Comparison of ENCODE assay signal across 8 mouse cellular contexts in the genomic region with DNA sequence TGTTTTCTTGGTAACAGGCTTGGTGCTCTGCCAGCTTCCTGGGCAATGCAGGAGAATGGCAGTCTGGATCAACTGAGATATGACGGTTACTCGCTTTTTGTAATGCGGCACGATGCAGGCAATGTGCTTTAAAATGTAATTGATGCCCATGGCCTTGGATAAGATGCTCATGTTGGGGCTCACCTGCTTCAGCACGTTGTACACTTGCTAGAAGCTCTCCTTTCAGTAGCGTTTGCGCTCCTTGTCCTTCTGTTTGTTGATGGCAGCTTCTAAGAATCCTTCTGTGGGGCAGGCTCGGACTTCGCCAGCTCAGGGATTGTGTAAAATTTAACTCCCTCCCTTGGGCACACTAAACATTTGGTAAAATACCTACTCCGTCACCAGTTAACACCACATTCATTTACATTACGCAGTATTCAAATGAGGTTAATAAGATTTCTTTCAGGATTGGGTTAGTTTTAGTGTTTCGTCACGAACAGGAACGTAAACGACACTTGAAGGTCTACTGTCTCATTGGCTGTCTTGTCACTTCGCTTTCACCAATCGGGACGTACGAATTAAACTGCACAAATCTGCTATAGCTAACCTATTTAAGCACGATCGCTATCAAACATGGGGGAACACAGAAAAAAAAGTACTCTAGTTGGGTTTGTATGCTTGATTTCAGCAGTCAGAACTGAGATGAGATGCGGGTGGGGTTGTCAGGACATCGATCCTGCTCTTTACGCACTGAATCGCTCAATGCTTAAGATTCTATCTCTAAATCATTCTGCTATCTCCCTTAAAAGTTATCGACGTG. TPM values are rescaled to one million over a fixed set of nuclear protein-coding genes. Genes with fewer than 3 reads are reported as not detected.
DNase-seq lines count a peak whose midpoint lies in the region; ATAC-seq and TF ChIP-seq lines count a peak whose summit lies in the region.

Gene Hist1h2be (minus strand): TSS at position 392 of the 799 bp plus-strand sequence.

- H3K4me2 ChIP-seq in forebrain, embryonic 12.5 days = peak within 1 kb of the TSS; percentile 76
- peak within 1 kb of the TSS; percentile 94 for H3K4me2 ChIP-seq in heart, embryonic 16.5 days (ENCODE audit: low read depth, low read length)
- H3K4me2 ChIP-seq in liver, embryonic 13.5 days = peak within 1 kb of the TSS; percentile 90
- H3K4me2 ChIP-seq in stomach, embryonic 14.5 days (replicated peaks; ENCODE audit: low read depth, low read length) = peak within 1 kb of the TSS; percentile 74

- peak within 1 kb of the TSS; percentile 79 for H3K9ac ChIP-seq in ES-Bruce4 (ENCODE audit: low read depth, poor library complexity, severe bottlenecking)
- H3K9ac ChIP-seq in forebrain, embryonic 12.5 days = peak within 1 kb of the TSS; percentile 92
- peak within 1 kb of the TSS; percentile 86 for H3K9ac ChIP-seq in heart, embryonic 16.5 days (ENCODE audit: low read length)
- H3K9ac ChIP-seq in liver, embryonic 13.5 days = peak within 1 kb of the TSS; percentile 96
- H3K9ac ChIP-seq in stomach, embryonic 14.5 days (replicated peaks; ENCODE audit: low read depth, low read length) = peak within 1 kb of the TSS; percentile 75

- peak within 1 kb of the TSS; percentile 89 for H3K4me3 ChIP-seq in ES-Bruce4 (ENCODE audit: low read depth, low read length)
- H3K4me3 ChIP-seq in forebrain, embryonic 12.5 days (replicated peaks) = peak within 1 kb of the TSS; percentile 58
- peak within 1 kb of the TSS; percentile 67 for H3K4me3 ChIP-seq in heart, embryonic 16.5 days (ENCODE audit: low read length)
- H3K4me3 ChIP-seq in liver, embryonic 13.5 days (replicated peaks) = peak within 1 kb of the TSS; percentile 73
- peak within 1 kb of the TSS; percentile 57 for H3K4me3 ChIP-seq in stomach, embryonic 14.5 days (ENCODE audit: low read depth, low read length)

- peak within 1 kb of the TSS; percentile 74 for H3K27ac ChIP-seq in ES-Bruce4 (ENCODE audit: insufficient read depth, low read length)
- H3K27ac ChIP-seq in forebrain, embryonic 12.5 days = peak within 1 kb of the TSS; percentile 98
- peak within 1 kb of the TSS; percentile 94 for H3K27ac ChIP-seq in heart, embryonic 16.5 days (ENCODE audit: low read length)
- H3K27ac ChIP-seq in liver, embryonic 13.5 days = peak within 1 kb of the TSS; percentile 100
- H3K27ac ChIP-seq in stomach, embryonic 14.5 days (ENCODE audit: low read length) = peak within 1 kb of the TSS; percentile 97

- no peak for TF ChIP-seq EP300 in ES-Bruce4 (IDR thresholded peaks at IDR 0.05; ENCODE audit: insufficient read depth, low read depth, low read length)

- no peak for TF ChIP-seq CTCF in ES-Bruce4 (IDR thresholded peaks at IDR 0.05; ENCODE audit: low read depth, low read length)

- TF ChIP-seq POLR2A in ES-Bruce4 (IDR thresholded peaks at IDR 0.05; ENCODE audit: insufficient read depth, low read length) = no peak

- no peaks in the 10 kb centered on the region for H3K4me1 ChIP-seq in ES-Bruce4 (ENCODE audit: control insufficient read depth, insufficient read depth, low read length)
- H3K4me1 ChIP-seq in forebrain, embryonic 12.5 days = peaks cover 17% of the 10 kb centered on the region
- H3K4me1 ChIP-seq in heart, embryonic 16.5 days (ENCODE audit: control insufficient read depth, insufficient read depth, low read length) = peaks cover 4% of the 10 kb centered on the region
- peaks cover 18% of the 10 kb centered on the region for H3K4me1 ChIP-seq in liver, embryonic 13.5 days (replicated peaks)
- H3K4me1 ChIP-seq in stomach, embryonic 14.5 days (ENCODE audit: control insufficient read depth, insufficient read depth, low read length) = 0 out of 2 replicates have a peak, but pooled peaks cover 6% of the 10 kb centered on the region

- DNase-seq in c-Kit-positive CD71-positive TER-119-positive erythroid progenitor cells, embryonic 14.5 days (ENCODE audit: low spot score) = peak; percentile 94
- peak; percentile 70 to 84 for DNase-seq in kidney, postnatal 25 days
- DNase-seq in liver, embryonic 13.5 days = peak; percentile 81
- DNase-seq in natural killer cell, adult 2 months (ENCODE audit: low spot score in 2 of 2) = peak; percentile 71 to 74

- peak; percentile 83 for ATAC-seq in forebrain, embryonic 12.5 days (ENCODE audit: low FRiP score)
- peak; percentile 84 for ATAC-seq in heart, embryonic 16.5 days (replicated peaks; ENCODE audit: extremely low read depth, insufficient read depth, low FRiP score)
- ATAC-seq in liver, embryonic 13.5 days (ENCODE audit: low read depth) = peak; percentile 74
- ATAC-seq in stomach, embryonic 14.5 days (ENCODE audit: insufficient number of reproducible peaks, insufficient read depth, low FRiP score, low read depth) = peak; percentile 89

- 1% methylated on average over 27 of the region's 27 CpGs for WGBS in forebrain, embryonic 12.5 days
- under 1% methylated on average over 27 of the region's 27 CpGs for WGBS in heart, embryonic 16.5 days
- under 1% methylated on average over 27 of the region's 27 CpGs for WGBS in liver, embryonic 13.5 days (ENCODE audit: insufficient replicate concordance)
- WGBS in stomach, embryonic 14.5 days = 1% methylated on average over 27 of the region's 27 CpGs

- H3K27me3 ChIP-seq in ES-Bruce4 (ENCODE audit: control insufficient read depth, insufficient read depth, low read length, poor library complexity, severe bottlenecking) = no peaks in the 10 kb centered on the region; the same call in 1 of the 2 replicates
- 0 out of 2 replicates have a peak, but pooled peaks cover 3% of the 10 kb centered on the region for H3K27me3 ChIP-seq in forebrain, embryonic 12.5 days
- H3K27me3 ChIP-seq in heart, embryonic 16.5 days (ENCODE audit: control insufficient read depth, insufficient read depth, low read length) = no peaks in the 10 kb centered on the region
- H3K27me3 ChIP-seq in liver, embryonic 13.5 days = peaks cover 11% of the 10 kb centered on the region
- H3K27me3 ChIP-seq in stomach, embryonic 14.5 days (ENCODE audit: control insufficient read depth, insufficient read depth, low read length) = no peaks in the 10 kb centered on the region

- no peaks in the 10 kb centered on the region for H3K9me3 ChIP-seq in ES-Bruce4 (replicated peaks; ENCODE audit: control insufficient read depth, insufficient read depth, low read length, poor library complexity, severe bottlenecking)
- no peaks in the 10 kb centered on the region for H3K9me3 ChIP-seq in forebrain, embryonic 12.5 days
- no peaks in the 10 kb centered on the region for H3K9me3 ChIP-seq in heart, embryonic 16.5 days (replicated peaks; ENCODE audit: control insufficient read depth, low read length)
- H3K9me3 ChIP-seq in liver, embryonic 13.5 days (replicated peaks) = no peaks in the 10 kb centered on the region
- H3K9me3 ChIP-seq in stomach, embryonic 14.5 days (ENCODE audit: control insufficient read depth, low read depth, low read length) = no peaks in the 10 kb centered on the region

- no peaks in the 10 kb centered on the region for H3K36me3 ChIP-seq in ES-Bruce4 (ENCODE audit: control insufficient read depth, insufficient read depth, low read length, poor library complexity, severe bottlenecking)
- H3K36me3 ChIP-seq in forebrain, embryonic 12.5 days (replicated peaks) = no peaks in the 10 kb centered on the region
- H3K36me3 ChIP-seq in heart, embryonic 16.5 days (ENCODE audit: control insufficient read depth, insufficient read depth) = no peaks in the 10 kb centered on the region
- H3K36me3 ChIP-seq in liver, embryonic 13.5 days = no peaks in the 10 kb centered on the region
- H3K36me3 ChIP-seq in stomach, embryonic 14.5 days (ENCODE audit: control insufficient read depth, insufficient read depth, low read length) = no peaks in the 10 kb centered on the region

RNA-seq across cellular contexts. Expression of gene Hist1h2be, which starts in this region (rescaled TPM):
- 1.8 TPM in 2 replicates for polyA plus RNA-seq in ES-Bruce4 (2011; ENCODE audit: insufficient read depth, insufficient read length, low read depth, missing spikeins)
- polyA plus RNA-seq in forebrain, embryonic 12.5 days (2016; fragmentation: Nextera tagmentation; extraction: Ambion mirVana) = 3.0 and 3.7 TPM in 2 replicates
- polyA plus RNA-seq in heart, embryonic 16.5 days (2015; fragmentation: Nextera tagmentation; extraction: Ambion mirVana) = 1.9 and 2.0 TPM in 2 replicates
- 1.3 and 2.0 TPM in 2 replicates for polyA plus RNA-seq in liver, embryonic 13.5 days (2015; fragmentation: Nextera tagmentation; extraction: Ambion mirVana)
- polyA plus RNA-seq in stomach, embryonic 14.5 days (2014; fragmentation: Nextera tagmentation; extraction: Ambion mirVana) = 2.7 and 2.8 TPM in 2 replicates

Comparison
In these comparisons a context has a peak if more than half of its experiments do, and no peak if none do; other contexts are left out.
1. Peak in every context shown above with its lines: DNase-seq, ATAC-seq, H3K4me3 ChIP-seq and H3K27ac ChIP-seq.